Mouse (Mus musculus) lung, postnatal 0 days (tissue): ENCODE data around the gene Arpp21.

Source experiments
- CTCF ChIP-seq: IDR thresholded peaks from 2 replicates; pipeline ENCODE4 v1.5.1; 2016; ENCODE audit warnings: antibody characterized with exemption, mild to moderate bottlenecking
- EP300 ChIP-seq: IDR thresholded peaks from 2 replicates; pipeline ENCODE4 v1.6.1; 2016; ENCODE audit warnings: antibody characterized with exemption, mild to moderate bottlenecking, control low read depth

DNA sequence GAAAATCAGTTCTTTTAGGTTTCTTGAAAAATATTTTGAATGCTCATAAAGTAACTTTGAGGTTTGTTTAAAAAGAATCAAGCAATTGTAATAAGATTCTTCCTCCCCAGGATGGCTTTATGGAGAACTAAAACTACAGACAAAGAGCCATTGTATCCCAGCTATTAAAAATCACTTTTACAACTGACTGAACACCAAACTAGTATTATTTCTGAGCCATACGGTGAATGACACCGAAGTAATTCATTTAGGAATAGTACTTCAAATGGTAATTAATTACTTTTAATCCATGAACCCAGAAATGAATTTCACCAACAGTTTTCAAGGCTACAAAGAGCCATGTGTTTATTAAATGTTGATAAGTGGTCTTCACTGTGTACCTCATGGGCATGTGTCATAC is 74.8 kb downstream of the Arpp21 start:
- TF ChIP-seq EP300 (no peak), CTCF (no peak)
